Mouse (Mus musculus): ENCODE results near the gene Ubl5. TPM values are rescaled to one million over a fixed set of nuclear protein-coding genes. Genes with fewer than 3 reads are reported as not detected.
A peak's percentile ranks its signal among the peaks of the same experiment; 100 is the strongest.
"Not testable (repeated sequence)": the region's sequence is repeated elsewhere in the genome, so short reads cannot be mapped to it uniquely, and the experiment has no call there.

Ubl5 gene
- polyA plus RNA-seq, 1 experiment: 360 TPM

- DNase-seq (ENCODE audit: low read depth): peak; percentile 90
- no peak for TF ChIP-seq POLR2A (IDR thresholded peaks at IDR 0.05; ENCODE audit: borderline replicate concordance, extremely low read depth, insufficient read depth, insufficient read length, poor library complexity, severe bottlenecking)
- TF ChIP-seq CTCF (IDR thresholded peaks at IDR 0.05; ENCODE audit: borderline replicate concordance, extremely low read depth, insufficient read depth, insufficient read length): no peak
These were observed 39.1 kb downstream of the Ubl5 start for GRCm38 (mm10) chr9:20681546-20682388.

GRCm38 (mm10) chr9:20682389-20682722, 39.7 kb downstream of the Ubl5 start:
- peak; percentile 83 for DNase-seq (ENCODE audit: low read depth)

GRCm38 (mm10) chr9:20685081-20685861, 42.6 kb downstream of the Ubl5 start:
- DNase-seq (ENCODE audit: low read depth): no peak
- TF ChIP-seq CTCF (IDR thresholded peaks at IDR 0.05; ENCODE audit: borderline replicate concordance, extremely low read depth, insufficient read depth, insufficient read length): no peak
- no peak for TF ChIP-seq POLR2A (IDR thresholded peaks at IDR 0.05; ENCODE audit: borderline replicate concordance, extremely low read depth, insufficient read depth, insufficient read length, poor library complexity, severe bottlenecking)

More at GRCm38 (mm10) chr9:20682389-20682722, 39.7 kb downstream of the Ubl5 start:
- TF ChIP-seq POLR2A (IDR thresholded peaks at IDR 0.05; ENCODE audit: borderline replicate concordance, extremely low read depth, insufficient read depth, insufficient read length, poor library complexity, severe bottlenecking): no peak
- TF ChIP-seq CTCF (IDR thresholded peaks at IDR 0.05; ENCODE audit: borderline replicate concordance, extremely low read depth, insufficient read depth, insufficient read length): no peak

- TF ChIP-seq CTCF (IDR thresholded peaks at IDR 0.05; ENCODE audit: borderline replicate concordance, extremely low read depth, insufficient read depth, insufficient read length): no peak
- TF ChIP-seq POLR2A (IDR thresholded peaks at IDR 0.05; ENCODE audit: borderline replicate concordance, extremely low read depth, insufficient read depth, insufficient read length, poor library complexity, severe bottlenecking): no peak
- DNase-seq (ENCODE audit: low read depth): no peak
These were observed 46.7 kb downstream of the Ubl5 start for GRCm38 (mm10) chr9:20689403-20689802.

- DNase-seq (ENCODE audit: low read depth): peak; percentile 47
- TF ChIP-seq CTCF (IDR thresholded peaks at IDR 0.05; ENCODE audit: borderline replicate concordance, extremely low read depth, insufficient read depth, insufficient read length) (no peak), POLR2A (IDR thresholded peaks at IDR 0.05; ENCODE audit: borderline replicate concordance, extremely low read depth, insufficient read depth, insufficient read length, poor library complexity, severe bottlenecking) (no peak)
These were observed 47.2 kb downstream of the Ubl5 start for GRCm38 (mm10) chr9:20689913-20690312.

- not testable (repeated sequence) for DNase-seq (ENCODE audit: low read depth)
These were observed 47.8 kb downstream of the Ubl5 start for GRCm38 (mm10) chr9:20690449-20690848.

- no peak for DNase-seq (ENCODE audit: low read depth)
- TF ChIP-seq POLR2A (IDR thresholded peaks at IDR 0.05; ENCODE audit: borderline replicate concordance, extremely low read depth, insufficient read depth, insufficient read length, poor library complexity, severe bottlenecking): no peak
- TF ChIP-seq CTCF (IDR thresholded peaks at IDR 0.05; ENCODE audit: borderline replicate concordance, extremely low read depth, insufficient read depth, insufficient read length): no peak
These were observed 50.2 kb downstream of the Ubl5 start for GRCm38 (mm10) chr9:20692863-20693262.

GRCm38 (mm10) chr9:20694721-20695235, 52.1 kb downstream of the Ubl5 start:
- TF ChIP-seq CTCF (IDR thresholded peaks at IDR 0.05; ENCODE audit: borderline replicate concordance, extremely low read depth, insufficient read depth, insufficient read length) (no peak), POLR2A (IDR thresholded peaks at IDR 0.05; ENCODE audit: borderline replicate concordance, extremely low read depth, insufficient read depth, insufficient read length, poor library complexity, severe bottlenecking) (no peak)
- no peak for DNase-seq (ENCODE audit: low read depth)

GRCm38 (mm10) chr9:20696107-20696712, 53.5 kb downstream of the Ubl5 start:
- TF ChIP-seq POLR2A (IDR thresholded peaks at IDR 0.05; ENCODE audit: borderline replicate concordance, extremely low read depth, insufficient read depth, insufficient read length, poor library complexity, severe bottlenecking): no peak
- TF ChIP-seq CTCF (IDR thresholded peaks at IDR 0.05; ENCODE audit: borderline replicate concordance, extremely low read depth, insufficient read depth, insufficient read length): no peak
- peak; percentile 77 for DNase-seq (ENCODE audit: low read depth)

Other genes with a start within 250 kb of the Ubl5 start
- 16.3 and 17.9 TPM in 2 replicates for gene Zfp26, start 182.7 kb upstream of the Ubl5 start, polyA plus RNA-seq (2012; rRNA removed)
- 25.3 and 29.1 TPM in 2 replicates for gene Zfp426, start 150.1 kb upstream of the Ubl5 start, polyA plus RNA-seq (2012; rRNA removed)
- gene Zfp266, start 121.5 kb upstream of the Ubl5 start, polyA plus RNA-seq (2012; rRNA removed): 50.5 and 56.4 TPM in 2 replicates
- gene Zfp846, start 61.6 kb upstream of the Ubl5 start, polyA plus RNA-seq (2012; rRNA removed): 22.5 and 26.5 TPM in 2 replicates
- 34.7 and 40.0 TPM in 2 replicates for gene Fbxl12, start 1.9 kb downstream of the Ubl5 start, polyA plus RNA-seq (2012; rRNA removed)
- 34.4 and 41.6 TPM in 2 replicates for gene Pin1, start 9.2 kb downstream of the Ubl5 start, polyA plus RNA-seq (2012; rRNA removed)
- gene Olfm2, start 103.5 kb downstream of the Ubl5 start, polyA plus RNA-seq (2012; rRNA removed): 139 and 162 TPM in 2 replicates
- 0.85 and 1.2 TPM in 2 replicates for gene Col5a3, start 172.2 kb downstream of the Ubl5 start, polyA plus RNA-seq (2012; rRNA removed)
- gene Rdh8, start 175.6 kb downstream of the Ubl5 start, polyA plus RNA-seq (2012; rRNA removed): not detected in 2 replicates
- 6.6 and 8.7 TPM in 2 replicates for gene A230050P20Rik, start 225.8 kb downstream of the Ubl5 start, polyA plus RNA-seq (2012; rRNA removed)
- gene Angptl6, start 236.8 kb downstream of the Ubl5 start, polyA plus RNA-seq (2012; rRNA removed): 11.7 and 13.9 TPM in 2 replicates
- gene Ppan, start 245.3 kb downstream of the Ubl5 start, polyA plus RNA-seq (2012; rRNA removed): 73.8 and 96.8 TPM in 2 replicates